Mouse (Mus musculus) CH12.LX (cell line): ENCODE measurements around the gene Slc26a8. TPM values are rescaled to one million over a fixed set of nuclear protein-coding genes. Genes with fewer than 3 reads are reported as not detected.

Source experiments
- DNase-seq: peaks from one replicate; pipeline ENCODE4 v3.0.0-alpha.2; 2013; ENCODE audit errors: extremely low read depth
- H3K27ac ChIP-seq: 2 replicates; pipeline ENCODE4 v1.5.1; 2012; ENCODE audit warnings: low read depth, mild to moderate bottlenecking, control low read depth, moderate library complexity; ENCODE audit not compliant: insufficient read depth
- H3K27me3 ChIP-seq: replicated peaks from 2 replicates; pipeline ENCODE3; 2012; ENCODE audit warnings: inconsistent platforms
- H3K36me3 ChIP-seq, 2 experiments: replicated peaks in 1 of 2; 2 replicates each; pipeline versions ENCODE3 to v1.6.1; 2012; ENCODE audit warnings: inconsistent platforms in 1 of 2, low read length in 1 of 2, mild to moderate bottlenecking in 1 of 2, mixed read lengths in 1 of 2, moderate library complexity in 1 of 2; ENCODE audit not compliant: control insufficient read depth in 1 of 2, insufficient read depth in 1 of 2
- H3K4me1 ChIP-seq, 2 experiments: 2 replicates each; pipeline ENCODE4 v1.6.1; 2012; ENCODE audit warnings: inconsistent platforms in 1 of 2, moderate library complexity in 1 of 2; ENCODE audit not compliant: insufficient read depth in 2 of 2, control insufficient read depth in 1 of 2
- H3K4me2 ChIP-seq: 2 replicates; pipeline ENCODE4 v1.6.1; 2012; ENCODE audit warnings: low read depth, mild to moderate bottlenecking, control low read depth; ENCODE audit not compliant: poor library complexity, insufficient read depth, severe bottlenecking
- H3K4me3 ChIP-seq, 3 experiments: fragments of 150-350 bp in 1 of 3; sonication (generic) in 1 of 3; replicated peaks in 1 of 3; 2 replicates each; pipeline versions ENCODE3 to v1.5.1; 2011 to 2012; ENCODE audit warnings: low read depth in 2 of 3, low read length in 2 of 3, mild to moderate bottlenecking in 2 of 3, moderate library complexity in 2 of 3, control low read depth in 1 of 3, improper control_type of control experiment in 1 of 3, inconsistent platforms in 1 of 3, mixed read lengths in 1 of 3; ENCODE audit not compliant: poor library complexity in 1 of 3
- H3K79me2 ChIP-seq: replicated peaks from 2 replicates; pipeline ENCODE4 v1.6.1; 2012; ENCODE audit warnings: mild to moderate bottlenecking, moderate library complexity; ENCODE audit not compliant: control insufficient read depth, poor library complexity, insufficient read depth, severe bottlenecking; ENCODE audit errors: extremely low read depth
- H3K9ac ChIP-seq: 2 replicates; pipeline ENCODE4 v1.6.1; 2012; ENCODE audit warnings: low read depth, mild to moderate bottlenecking, control low read depth, moderate library complexity; ENCODE audit not compliant: insufficient read depth
- H3K9me3 ChIP-seq: replicated peaks from 2 replicates; pipeline ENCODE3; 2012; ENCODE audit warnings: low read length, inconsistent platforms, mixed read lengths
- EP300 ChIP-seq: IDR thresholded peaks from 2 replicates; pipeline ENCODE4 v1.6.1; 2011; ENCODE audit warnings: low read length, improper control_type of control experiment
- ETS1 ChIP-seq: conservative IDR thresholded peaks from 2 replicates; pipeline ENCODE4 v1.6.1; 2012; ENCODE audit warnings: low read depth, mild to moderate bottlenecking, inconsistent platforms, low read length, improper control_type of control experiment, moderate library complexity
- GABPA ChIP-seq: IDR thresholded peaks from 2 replicates; pipeline ENCODE4 v1.6.1; 2012; ENCODE audit warnings: low read depth, low read length, improper control_type of control experiment, inconsistent platforms; ENCODE audit not compliant: insufficient replicate concordance
- HCFC1 ChIP-seq: IDR thresholded peaks from 2 replicates; pipeline ENCODE4 v1.6.1; 2012; ENCODE audit warnings: low read depth, mild to moderate bottlenecking, inconsistent platforms, low read length, improper control_type of control experiment
- IRF4 ChIP-seq: IDR thresholded peaks from 2 replicates; pipeline ENCODE4 v1.6.1; 2014; ENCODE audit warnings: low read depth, mild to moderate bottlenecking, inconsistent platforms, low read length, improper control_type of control experiment
- JUN ChIP-seq: IDR thresholded peaks from 2 replicates; pipeline ENCODE4 v1.6.1; 2011; ENCODE audit warnings: low read depth, mild to moderate bottlenecking, low read length, improper control_type of control experiment, moderate library complexity; ENCODE audit not compliant: insufficient read depth
- KAT2A ChIP-seq: IDR thresholded peaks from 2 replicates; pipeline ENCODE4 v1.6.1; 2012; ENCODE audit warnings: low read length, improper control_type of control experiment, inconsistent platforms; ENCODE audit not compliant: insufficient replicate concordance
- MAFK ChIP-seq: IDR thresholded peaks from 2 replicates; pipeline ENCODE4 v1.6.1; 2011; ENCODE audit warnings: low read length, improper control_type of control experiment; ENCODE audit not compliant: insufficient replicate concordance
- MEF2A ChIP-seq: IDR thresholded peaks from 2 replicates; pipeline ENCODE4 v1.6.1; 2014; ENCODE audit warnings: low read depth, mild to moderate bottlenecking, inconsistent platforms, low read length, improper control_type of control experiment, borderline replicate concordance
- POLR2A ChIP-seq: IDR thresholded peaks from 2 replicates; pipeline ENCODE4 v1.6.1; 2011; ENCODE audit warnings: low read depth, mild to moderate bottlenecking, improper control_type of control experiment, low read length
- POLR2AphosphoS2 ChIP-seq: IDR thresholded peaks from 2 replicates; pipeline ENCODE4 v1.6.1; 2011; ENCODE audit warnings: low read depth, low read length, improper control_type of control experiment
- RAD21 ChIP-seq: IDR thresholded peaks from 2 replicates; pipeline ENCODE4 v1.6.1; 2011; ENCODE audit warnings: low read depth, mild to moderate bottlenecking, low read length, improper control_type of control experiment, moderate library complexity
- RCOR1 ChIP-seq: conservative IDR thresholded peaks from 2 replicates; pipeline ENCODE4 v1.6.1; 2012; ENCODE audit warnings: low read depth, mild to moderate bottlenecking, inconsistent platforms, low read length, improper control_type of control experiment
- UBTF ChIP-seq: IDR thresholded peaks from 2 replicates; pipeline ENCODE4 v1.6.1; 2012; ENCODE audit warnings: low read depth, mild to moderate bottlenecking, inconsistent platforms, low read length, improper control_type of control experiment, moderate library complexity
- ZKSCAN1 ChIP-seq: IDR thresholded peaks from 2 replicates; pipeline ENCODE4 v1.6.1; 2012; ENCODE audit warnings: low read depth, inconsistent platforms, low read length, improper control_type of control experiment, borderline replicate concordance
- dilution Hi-C: fragments of 300-500 bp; cut with MboI; formaldehyde crosslinking; loops from 2 replicates; pipeline ENCODE4 v1.14.3; 2020; ENCODE audit warnings: low sequenced_read_pairs; ENCODE audit not compliant: extremely low pct_unique_long_range_greater_than_20kb, extremely low pct_ligation_motif_present
- in situ Hi-C: fragments of 300-500 bp; cut with MboI; formaldehyde crosslinking; loops from 3 replicates; pipeline ENCODE4 v1.14.3; 2019; ENCODE audit warnings: low sequenced_read_pairs, low pct_ligation_motif_present, low pct_unique_long_range_greater_than_20kb, mixed read lengths
- polyA plus RNA-seq: library from polyadenylated mRNA; unstranded; fragments of >175 nt; gene quantifications from 2 replicates; pipeline ENCODE4 v1.2.1, GENCODE M21; 2012; ENCODE audit warnings: low read depth; ENCODE audit not compliant: insufficient read length
- total RNA-seq, 2 experiments: library from RNA; depleted of rRNA; stranded (reverse); fragments of 300-350 nt in 1 of 2; fragments of >200 nt in 1 of 2; gene quantifications; 2 replicates each; pipeline ENCODE4 v1.2.3; 2012 to 2014

Gene Slc26a8
- total and polyA plus RNA-seq, 3 experiments = 0.44 TPM; not detected in 2

DNA sequence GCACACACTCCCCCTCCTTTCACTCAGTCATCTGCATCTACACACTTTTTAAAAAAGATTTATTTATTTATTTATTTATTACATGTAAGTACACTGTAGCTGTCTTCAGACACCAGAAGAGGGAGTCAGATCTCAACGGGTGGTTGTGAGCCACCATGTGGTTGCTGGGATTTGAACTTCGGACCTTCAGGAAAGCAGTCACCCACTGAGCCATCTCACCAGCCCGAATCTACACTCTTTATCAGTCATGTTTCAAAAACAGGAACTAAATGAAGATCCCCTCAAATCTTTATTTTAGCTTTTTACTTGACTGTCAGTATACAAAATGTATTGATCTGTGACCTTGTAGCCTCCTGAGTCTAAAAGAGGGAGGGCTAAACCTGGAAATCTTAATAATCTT is 80.5 kb downstream of the Slc26a8 start:
- TF ChIP-seq JUN = no peak
- no peak for TF ChIP-seq POLR2A
- TF ChIP-seq MAFK = no peak
- no peak for TF ChIP-seq EP300
- no peak for TF ChIP-seq ETS1
- TF ChIP-seq HCFC1 = no peak
- TF ChIP-seq ZKSCAN1 = no peak
- TF ChIP-seq RCOR1 = no peak
- TF ChIP-seq GABPA = no peak
- no peak for TF ChIP-seq RAD21
- no peak for TF ChIP-seq MEF2A
- no peak for TF ChIP-seq UBTF
- no peak for TF ChIP-seq POLR2AphosphoS2
- no peak for TF ChIP-seq IRF4
- Histone ChIP-seq H3K27ac (no peak overlapping the region), H3K9ac (no peak overlapping the region), H3K4me2 (no peak overlapping the region), H3K79me2 (peaks cover 51% of the 10 kb centered on the region), H3K9me3 (no peaks in the 10 kb centered on the region), H3K27me3 (no peaks in the 10 kb centered on the region), H3K4me1 (no peaks in the 10 kb centered on the region), H3K4me3 (no peak overlapping the region), H3K36me3 (peaks cover 40 to 79% of the 10 kb centered on the region in 2 experiments)
- dilution Hi-C loops = no loop called here
- in situ Hi-C loops = no loop called here
- no peak for DNase-seq

DNA sequence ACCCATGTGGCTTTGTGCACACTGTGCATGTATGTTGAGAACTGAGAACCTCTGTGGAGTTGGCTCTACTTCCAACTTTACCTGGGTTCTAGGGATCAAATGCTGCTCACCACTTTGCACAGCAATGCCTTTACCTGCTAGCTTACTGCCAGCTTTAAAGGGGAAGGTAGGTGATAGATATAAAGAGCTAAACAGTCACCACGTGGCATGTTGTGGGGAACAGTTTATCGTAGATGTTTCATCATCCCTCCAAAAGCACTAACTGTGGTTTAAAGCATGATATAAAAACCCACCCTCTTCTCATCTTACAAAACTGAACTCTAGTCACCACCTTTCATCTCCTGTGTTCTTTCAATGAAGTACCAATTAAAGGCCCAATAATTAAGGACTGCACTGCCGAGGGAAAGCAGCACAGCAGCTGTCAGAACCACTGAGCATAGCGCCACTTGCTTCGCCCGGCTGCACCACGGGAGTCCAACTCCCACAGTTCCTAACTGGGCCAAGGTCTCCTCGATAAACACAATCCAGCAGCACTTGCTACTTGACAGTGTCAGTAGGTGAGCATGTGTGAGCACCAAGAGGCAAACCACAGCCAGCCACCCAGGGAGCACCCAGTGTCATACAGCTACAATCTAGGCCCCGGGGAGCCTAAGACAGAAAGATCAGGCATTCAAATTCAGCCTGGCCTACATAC is 88.3 kb downstream of the Slc26a8 start:
- H3K79me2 ChIP-seq = 0 out of 2 replicates have a peak, but pooled peaks cover 3% of the 10 kb centered on the region
- H3K9me3 ChIP-seq = no peaks in the 10 kb centered on the region
- H3K4me3 ChIP-seq = no peak overlapping the region
- no peaks in the 10 kb centered on the region for H3K27me3 ChIP-seq
- dilution Hi-C loops = no loop called here
- H3K27ac ChIP-seq = no peak overlapping the region
- H3K9ac ChIP-seq = no peak overlapping the region
- no peak overlapping the region for H3K4me2 ChIP-seq
- TF ChIP-seq GABPA (no peak), KAT2A (no peak)
- TF ChIP-seq, all 38 proteins: peak for 0
- Histone ChIP-seq H3K4me1 (no peaks in the 10 kb centered on the region), H3K36me3 (peaks cover 69 to 94% of the 10 kb centered on the region in 2 experiments)
- DNase-seq = no peak
- in situ Hi-C loops = no loop called here
